Mouse (Mus musculus) lung, embryonic 16.5 days (tissue): ENCODE measurements around the gene Bhlhe40. TPM values are rescaled to one million over a fixed set of nuclear protein-coding genes. Genes with fewer than 3 reads are reported as not detected.

ENCODE experiments used
- ATAC-seq: fragments of 200-750 bp; cut with Nextera tagmentation; 2 replicates; pipeline ENCODE4 v1.8.0; 2017; ENCODE audit warnings: low read depth, mild to moderate bottlenecking, moderate library complexity
- H3K27ac ChIP-seq: fragments of 300-500 bp; sonication (generic); 2 replicates; pipeline ENCODE4 v1.5.1; 2014; ENCODE audit warnings: mild to moderate bottlenecking, control low read depth, low read length
- H3K27me3 ChIP-seq: fragments of 300-500 bp; sonication (generic); 2 replicates; pipeline ENCODE4 v1.6.1; 2014; ENCODE audit warnings: low read depth, low read length, mixed read lengths; ENCODE audit not compliant: control insufficient read depth, insufficient read depth
- H3K36me3 ChIP-seq: fragments of 300-500 bp; sonication (generic); 2 replicates; pipeline ENCODE4 v1.6.1; 2014; ENCODE audit warnings: low read length; ENCODE audit not compliant: control insufficient read depth, insufficient read depth
- H3K4me1 ChIP-seq: fragments of 300-500 bp; sonication (generic); replicated peaks from 2 replicates; pipeline ENCODE4 v1.6.1; 2014; ENCODE audit warnings: low read length, mixed read lengths; ENCODE audit not compliant: control insufficient read depth, insufficient read depth
- H3K4me2 ChIP-seq: fragments of 300-500 bp; sonication (generic); 2 replicates; pipeline ENCODE4 v1.6.1; 2014; ENCODE audit warnings: low read depth, low read length, control low read depth
- H3K4me3 ChIP-seq: fragments of 300-500 bp; sonication (generic); 2 replicates; pipeline ENCODE4 v1.5.1; 2014; ENCODE audit warnings: mild to moderate bottlenecking, low read length, control low read depth
- H3K9ac ChIP-seq: fragments of 300-500 bp; sonication (generic); 2 replicates; pipeline ENCODE4 v1.6.1; 2014; ENCODE audit warnings: low read length, control low read depth
- H3K9me3 ChIP-seq: fragments of 300-500 bp; sonication (generic); 2 replicates; pipeline ENCODE4 v1.6.1; 2016; ENCODE audit warnings: low read length; ENCODE audit not compliant: control insufficient read depth
- whole genome bisulfite sequencing: fragments of 180-500 bp; shearing (Covaris S2); extraction: QIAGEN DNeasy Blood & Tissue Kit; methylation state at CpG from one replicate; pipeline ENCODE4 v1.1.7; 2014; 5-methylcytosine and 5-hydroxymethylcytosine counted together
- polyA plus RNA-seq: library from polyadenylated mRNA; unstranded; fragments of >200 nt; fragmentation: Nextera tagmentation; extraction: Ambion mirVana; gene quantifications from 2 replicates; pipeline ENCODE4 v1.2.1, GENCODE M21; 2015

Gene Bhlhe40
- polyA plus RNA-seq, 1 experiment from 2014 or later, result 14.8 TPM

DNA sequence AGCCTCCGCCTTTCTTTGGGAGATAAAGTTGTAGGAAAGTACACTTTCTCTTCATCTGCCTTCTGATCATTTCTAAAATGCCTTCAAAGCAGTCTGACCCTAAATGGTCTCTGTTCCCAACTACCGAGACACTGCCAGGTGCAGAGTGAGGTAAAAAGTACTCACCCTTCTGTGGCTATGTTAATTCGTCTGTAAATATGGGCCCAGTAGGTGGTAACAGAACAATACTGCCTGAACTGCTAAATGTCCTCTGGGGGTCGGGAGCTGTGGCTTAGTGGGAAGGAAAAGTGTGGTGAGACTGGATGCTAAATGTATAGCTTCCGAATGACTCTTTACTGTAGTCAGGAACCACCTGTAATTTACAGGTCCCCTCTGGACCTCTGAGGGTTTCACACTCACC lies 16.1 kb upstream of the Bhlhe40 start:
- Histone ChIP-seq H3K27ac (no peak overlapping the region), H3K36me3 (no peaks in the 10 kb centered on the region), H3K4me2 (no peak overlapping the region), H3K27me3 (no peaks in the 10 kb centered on the region), H3K4me1 (0 out of 2 replicates have a peak, but pooled peaks cover 3% of the 10 kb centered on the region), H3K9me3 (no peaks in the 10 kb centered on the region), H3K9ac (no peak overlapping the region), H3K4me3 (no peak overlapping the region)
- no peak for ATAC-seq
- 68% methylated on average over 5 of the region's 5 CpGs for WGBS

DNA sequence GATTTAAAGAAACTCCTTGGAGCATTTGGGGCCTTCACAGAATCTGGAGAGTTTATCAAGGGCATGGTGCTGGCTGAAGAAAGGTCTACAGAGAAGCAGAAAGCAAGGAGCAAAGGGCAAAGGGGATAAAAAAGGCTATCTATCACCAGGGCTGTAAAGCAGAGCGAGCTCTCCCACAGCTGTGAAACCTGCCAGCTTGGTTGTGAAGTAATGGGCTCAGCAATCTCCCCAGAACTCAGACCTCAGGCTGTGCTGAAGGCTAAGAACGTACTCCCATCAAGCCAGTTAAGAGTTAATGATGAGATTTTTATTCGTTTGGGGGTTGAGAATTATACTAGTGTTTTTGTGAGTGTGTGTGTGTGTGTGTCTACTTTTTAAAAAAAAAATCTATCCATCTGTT lies 13.3 kb upstream of the Bhlhe40 start:
- WGBS, result 43% methylated on average over 3 of the region's 3 CpGs

DNA sequence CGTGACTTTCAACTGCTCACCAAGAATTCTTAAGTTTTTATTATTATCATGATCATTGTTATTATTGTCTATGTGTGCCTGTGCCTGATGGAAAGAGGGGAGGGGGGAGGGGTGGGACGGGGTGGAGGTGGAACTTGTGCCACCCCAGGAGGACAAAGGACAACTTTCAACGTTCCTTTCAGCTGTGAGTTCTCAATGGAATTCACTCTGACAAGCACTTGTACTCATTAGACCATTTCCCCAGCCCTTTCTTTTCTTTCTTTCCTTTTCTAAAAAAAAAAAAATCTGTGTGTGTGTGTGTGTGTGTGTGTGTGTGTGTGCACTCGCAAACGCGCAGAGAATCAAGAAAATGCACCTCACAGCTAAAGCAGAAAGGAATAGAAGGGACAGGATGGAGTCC lies 12.4 kb upstream of the Bhlhe40 start:
- no peaks in the 10 kb centered on the region for H3K27me3 ChIP-seq
- no peak overlapping the region for H3K27ac ChIP-seq
- no peaks in the 10 kb centered on the region for H3K36me3 ChIP-seq
- H3K9me3 ChIP-seq, result no peaks in the 10 kb centered on the region
- no peak overlapping the region for H3K4me3 ChIP-seq
- H3K9ac ChIP-seq, result no peak overlapping the region
- no peak overlapping the region for H3K4me2 ChIP-seq
- 68% methylated on average over 6 of the region's 6 CpGs for WGBS
- H3K4me1 ChIP-seq, result no peaks in the 10 kb centered on the region
- no peak for ATAC-seq

More for the DNA sequence above, 13.3 kb upstream of the Bhlhe40 start:
- no peak overlapping the region for H3K9ac ChIP-seq
- H3K36me3 ChIP-seq, result no peaks in the 10 kb centered on the region
- H3K4me1 ChIP-seq, result no peaks in the 10 kb centered on the region
- no peak overlapping the region for H3K27ac ChIP-seq
- no peak overlapping the region for H3K4me3 ChIP-seq
- no peaks in the 10 kb centered on the region for H3K27me3 ChIP-seq
- ATAC-seq, result no peak
- no peaks in the 10 kb centered on the region for H3K9me3 ChIP-seq
- no peak overlapping the region for H3K4me2 ChIP-seq

DNA sequence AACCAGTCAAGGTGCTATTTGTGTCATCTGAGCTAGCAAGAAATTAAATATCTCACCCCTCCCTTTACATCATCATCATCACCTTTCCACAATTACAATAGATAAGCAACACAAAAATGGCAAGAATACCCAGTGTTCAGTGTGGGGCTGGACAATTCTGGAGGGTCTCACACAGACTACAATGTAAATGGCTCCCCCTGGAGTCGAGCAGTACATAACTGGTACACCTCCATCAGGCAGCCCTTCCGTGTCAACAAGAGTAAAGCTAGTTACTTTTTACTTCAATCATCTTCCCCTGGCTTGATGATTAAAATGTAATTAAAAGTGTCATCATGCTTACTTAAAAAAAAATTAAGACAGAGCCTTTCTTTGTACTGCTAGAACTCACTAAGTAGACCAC lies 4.6 kb upstream of the Bhlhe40 start:
- Histone ChIP-seq H3K9me3 (no peaks in the 10 kb centered on the region), H3K4me3 (no peak overlapping the region), H3K4me1 (peaks cover 7% of the 10 kb centered on the region), H3K4me2 (no peak overlapping the region), H3K27me3 (no peaks in the 10 kb centered on the region), H3K36me3 (no peaks in the 10 kb centered on the region), H3K27ac (no peak overlapping the region), H3K9ac (no peak overlapping the region)
- ATAC-seq, result no peak
- 38% methylated on average over 2 of the region's 2 CpGs for WGBS

DNA sequence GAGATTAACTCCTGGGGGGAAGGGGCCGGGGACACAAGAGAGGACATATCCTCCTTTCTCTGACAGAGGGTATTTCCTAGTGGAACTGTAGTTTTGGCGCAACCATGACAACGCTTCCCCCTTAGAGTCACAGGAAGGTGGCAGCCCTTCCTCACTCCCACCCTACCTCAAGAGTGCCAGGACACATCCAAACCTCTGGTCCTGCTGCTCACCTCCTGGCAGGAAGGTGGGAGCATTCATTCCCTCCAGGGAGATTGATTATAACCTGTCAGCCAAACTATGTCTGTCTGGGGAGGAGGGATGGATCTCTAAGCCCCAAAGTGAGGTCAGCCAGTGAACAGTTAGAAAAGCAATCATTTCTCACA lies 2.4 kb upstream of the Bhlhe40 start:
- no peak for ATAC-seq
- H3K9ac ChIP-seq, result peak overlapping the region; percentile 72

DNA sequence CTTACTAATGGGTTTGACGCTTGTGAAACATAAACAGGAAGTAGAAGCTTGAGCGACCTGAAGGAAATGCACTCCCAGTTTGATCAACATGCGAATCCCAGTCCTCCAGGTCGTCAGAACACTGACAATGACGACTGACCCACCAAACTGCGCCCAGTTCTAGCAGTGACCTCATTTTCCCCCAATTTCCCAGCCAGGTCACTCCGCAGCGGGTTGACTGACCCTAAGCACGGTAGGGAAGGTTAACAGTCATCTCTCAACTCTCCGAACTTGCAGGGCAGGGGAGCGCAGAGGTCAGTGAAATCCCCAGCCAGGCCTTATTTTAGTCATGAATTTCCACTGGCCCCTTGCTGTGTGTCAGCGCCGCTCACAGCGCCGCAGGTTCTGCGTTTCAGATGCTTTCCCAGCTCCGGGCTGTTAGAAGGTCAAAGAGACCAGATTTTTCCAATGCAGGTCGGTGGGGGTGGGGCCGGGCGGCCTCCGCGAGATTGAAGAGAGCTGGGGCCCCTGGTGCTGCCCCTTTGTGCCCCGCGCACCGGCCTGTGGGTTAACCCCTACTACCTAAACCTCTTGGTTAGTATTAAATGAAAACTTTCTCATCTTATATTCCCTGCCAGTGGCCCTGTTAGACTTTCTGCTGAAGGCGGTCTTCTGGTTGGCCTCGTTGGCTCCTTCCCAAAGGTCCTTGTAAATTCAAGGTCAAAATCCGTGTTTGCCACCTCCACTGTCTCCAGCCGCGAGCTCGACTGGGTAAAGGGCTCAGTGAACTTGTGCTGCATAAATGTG lies 1.8 kb upstream of the Bhlhe40 start:
- H3K27ac ChIP-seq, result peak overlapping the region; percentile 99
- no peaks in the 10 kb centered on the region for H3K9me3 ChIP-seq
- peak overlapping the region; percentile 93 for H3K4me2 ChIP-seq
- H3K36me3 ChIP-seq, result no peaks in the 10 kb centered on the region
- peak overlapping the region; percentile 68 for H3K4me3 ChIP-seq
- ATAC-seq, result no peak
- 3% methylated on average over 31 of the region's 31 CpGs for WGBS
- no peaks in the 10 kb centered on the region for H3K27me3 ChIP-seq
- peak overlapping the region; percentile 72 for H3K9ac ChIP-seq
- peaks cover 11% of the 10 kb centered on the region for H3K4me1 ChIP-seq

More for the DNA sequence above, 2.4 kb upstream of the Bhlhe40 start:
- 57% methylated on average over 3 of the region's 3 CpGs for WGBS
- no peaks in the 10 kb centered on the region for H3K9me3 ChIP-seq
- no peaks in the 10 kb centered on the region for H3K36me3 ChIP-seq
- no peaks in the 10 kb centered on the region for H3K27me3 ChIP-seq
- H3K27ac ChIP-seq, result peak overlapping the region; percentile 99
- peaks cover 11% of the 10 kb centered on the region for H3K4me1 ChIP-seq
- peak overlapping the region; percentile 68 for H3K4me3 ChIP-seq
- H3K4me2 ChIP-seq, result peak overlapping the region; percentile 93

DNA sequence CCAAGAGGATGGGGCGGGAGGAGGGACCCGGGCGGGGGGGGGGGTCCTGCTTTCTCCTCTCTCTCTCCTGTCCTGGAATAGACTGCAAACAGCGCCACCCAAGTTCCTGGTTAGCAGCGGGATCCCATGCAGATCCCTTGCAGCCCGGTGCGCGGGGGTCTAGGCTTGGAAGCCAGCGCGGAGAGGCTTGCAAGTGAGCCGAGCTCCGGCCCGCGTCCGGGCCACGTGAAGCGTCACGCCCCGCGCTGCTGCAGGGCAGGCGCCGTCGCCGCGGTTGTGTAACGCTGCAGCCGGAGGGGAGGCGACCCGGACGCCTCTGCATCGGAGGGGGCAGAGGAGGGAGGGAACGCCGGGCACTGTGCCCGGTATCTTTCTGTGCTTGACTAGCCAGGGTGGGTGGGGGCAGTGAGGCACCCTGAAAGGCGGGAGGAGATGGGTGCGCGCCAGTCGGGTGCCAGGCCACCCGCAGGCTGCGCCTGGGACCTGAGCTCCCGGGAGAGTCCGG lies 1.2 kb upstream of the Bhlhe40 start:
- Histone ChIP-seq H3K4me2 (peak overlapping the region; percentile 93), H3K36me3 (no peaks in the 10 kb centered on the region), H3K27me3 (no peaks in the 10 kb centered on the region), H3K9me3 (no peaks in the 10 kb centered on the region), H3K4me1 (peaks cover 11% of the 10 kb centered on the region), H3K9ac (peak overlapping the region; percentile 72), H3K4me3 (peak overlapping the region; percentile 68), H3K27ac (peak overlapping the region; percentile 99)
- WGBS, result under 1% methylated on average over 37 of the region's 42 CpGs
- peak; percentile 80 for ATAC-seq

DNA sequence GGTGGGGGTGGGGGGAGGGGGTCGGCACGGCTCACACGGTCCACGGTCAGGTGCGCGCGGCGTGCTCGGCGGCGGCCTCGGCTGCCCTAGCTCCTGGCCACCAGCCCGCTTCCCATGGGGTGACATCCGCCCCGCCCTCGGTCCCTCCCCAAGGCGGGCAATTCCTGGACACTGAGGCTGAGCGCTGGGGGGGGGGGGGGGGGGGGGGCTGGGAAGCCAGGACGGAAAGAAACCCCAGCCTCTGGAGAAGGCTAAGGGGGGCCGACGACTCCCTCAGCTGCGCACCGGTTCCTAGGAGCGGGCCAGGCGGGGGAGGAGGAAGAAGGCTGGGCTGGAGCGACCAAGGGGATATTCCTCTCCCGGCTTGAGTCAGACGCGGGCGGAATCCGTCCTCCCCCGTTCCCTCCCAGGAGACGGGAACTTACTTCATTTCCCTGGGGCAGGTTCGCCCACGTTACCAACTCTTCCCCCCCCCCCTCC lies 663 bp upstream of the Bhlhe40 start:
- Histone ChIP-seq H3K27me3 (no peaks in the 10 kb centered on the region), H3K27ac (peak overlapping the region; percentile 99), H3K9ac (peak overlapping the region; percentile 72), H3K4me1 (peaks cover 11% of the 10 kb centered on the region), H3K36me3 (peaks cover 3% of the 10 kb centered on the region; the same call in 1 of the 2 replicates), H3K4me3 (peak overlapping the region; percentile 68), H3K9me3 (no peaks in the 10 kb centered on the region), H3K4me2 (peak overlapping the region; percentile 93)
- ATAC-seq, result peak; percentile 82
- 0% methylated on average over 29 of the region's 35 CpGs for WGBS

DNA sequence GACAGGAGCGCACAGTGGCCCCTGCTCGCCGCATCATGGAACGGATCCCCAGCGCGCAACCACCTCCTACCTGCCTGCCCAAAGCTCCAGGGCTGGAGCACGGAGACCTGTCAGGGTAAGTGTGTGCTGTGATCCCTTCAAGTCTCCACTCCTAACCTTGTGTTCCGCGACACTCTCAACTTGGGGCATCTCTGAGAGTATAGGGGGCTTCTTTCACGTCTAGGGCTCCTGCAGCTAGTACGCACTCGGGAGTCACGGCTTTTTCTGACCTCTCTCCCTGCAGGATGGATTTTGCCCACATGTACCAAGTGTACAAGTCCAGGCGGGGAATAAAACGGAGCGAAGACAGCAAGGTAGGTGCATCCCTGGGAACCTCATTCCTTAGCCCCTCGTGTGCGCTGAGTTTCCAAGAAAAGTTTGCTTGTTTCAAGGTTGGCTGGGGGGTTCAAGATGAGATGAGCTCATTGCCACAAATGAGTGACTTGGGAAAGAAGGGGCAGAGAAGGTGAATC lies 505 bp downstream of the Bhlhe40 start:
- H3K9me3 ChIP-seq, result no peaks in the 10 kb centered on the region
- peak overlapping the region; percentile 68 for H3K4me3 ChIP-seq
- peak overlapping the region; percentile 93 for H3K4me2 ChIP-seq
- 1% methylated on average over 18 of the region's 18 CpGs for WGBS
- H3K9ac ChIP-seq, result peak overlapping the region; percentile 76
- H3K27me3 ChIP-seq, result no peaks in the 10 kb centered on the region
- peaks cover 11% of the 10 kb centered on the region for H3K4me1 ChIP-seq
- peaks cover 3% of the 10 kb centered on the region; the same call in 1 of the 2 replicates for H3K36me3 ChIP-seq
- H3K27ac ChIP-seq, result peak overlapping the region; percentile 99
- ATAC-seq, result no peak; the same call in 1 of the 2 replicates
